13 mouse cellular contexts compared by ENCODE assay signal in genomic region chr3:8734096-8734495, GRCm38 (mm10).
"Had no signal": no experiment of that assay in that cellular context is flagged by ENCODE, and none has a peak within 500 bp of the region (broad histone marks: within the 10 kb centered on the region; RNA-seq: fewer than 3 reads in every experiment).

No protein-coding gene starts in this region.

- H3K4me1 ChIP-seq: liver, embryonic 13.5 days had no signal

- H3K9ac ChIP-seq: limb, embryonic 13.5 days; liver, embryonic 13.5 days; liver, postnatal 0 days; neural tube, embryonic 15.5 days had no signal

- H3K27ac ChIP-seq: kidney, postnatal 0 days; limb, embryonic 13.5 days; liver, embryonic 13.5 days; midbrain, embryonic 10.5 days; neural tube, embryonic 15.5 days had no signal

- DNase-seq: kidney, adult 9 months; kidney, postnatal 36 days; layer of hippocampus, adult 9-11 months; liver, embryonic 13.5 days; liver, postnatal 0 days; lung, postnatal 36 days; midbrain, embryonic 14.5 days; thymus, postnatal 36 days had no signal

- H3K36me3 ChIP-seq: limb, embryonic 13.5 days; liver, embryonic 13.5 days; midbrain, embryonic 10.5 days; neural tube, embryonic 15.5 days had no signal

- H3K4me2 ChIP-seq: limb, embryonic 13.5 days; liver, embryonic 13.5 days; neural tube, embryonic 15.5 days had no signal

- H3K9me3 ChIP-seq: limb, embryonic 13.5 days; liver, embryonic 13.5 days; midbrain, embryonic 10.5 days; neural tube, embryonic 15.5 days had no signal

- ATAC-seq: liver, postnatal 0 days had no signal

- H3K4me3 ChIP-seq: limb, embryonic 13.5 days; liver, embryonic 13.5 days; midbrain, embryonic 10.5 days; myocyte; neural tube, embryonic 15.5 days had no signal

- H3K27me3 ChIP-seq: limb, embryonic 13.5 days; neural tube, embryonic 15.5 days had no signal
